Mouse (Mus musculus): Measurements from ENCODE around the gene Calca.
"Not testable (repeated sequence)": the region's sequence is repeated elsewhere in the genome, so short reads cannot be mapped to it uniquely, and the experiment has no call there.

The Calca gene

DNA sequence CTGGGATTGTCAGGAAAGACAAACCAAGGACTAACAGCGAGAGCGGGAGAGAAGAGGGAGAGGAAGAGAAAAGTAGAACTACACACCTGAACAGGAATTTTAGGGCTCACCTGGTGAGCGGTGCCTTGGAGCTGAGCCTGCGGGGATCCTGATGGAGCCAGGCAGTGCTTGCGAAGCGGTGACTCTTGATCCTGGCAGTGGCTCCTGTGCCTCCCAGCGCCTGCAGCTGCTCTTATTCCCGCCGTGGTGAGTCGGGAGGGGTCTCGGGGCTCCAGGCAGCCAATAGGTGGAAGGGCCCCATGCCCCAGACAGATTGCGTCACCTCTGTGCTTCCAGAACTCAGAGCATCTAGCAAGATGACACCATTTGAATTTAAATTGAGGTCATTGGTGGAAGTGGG is at the start of gene Calca:
Gene Calca, minus strand, starts transcription at position 256 of the 400 bp plus-strand sequence.
- DNase-seq: peak; percentile 1

DNA sequence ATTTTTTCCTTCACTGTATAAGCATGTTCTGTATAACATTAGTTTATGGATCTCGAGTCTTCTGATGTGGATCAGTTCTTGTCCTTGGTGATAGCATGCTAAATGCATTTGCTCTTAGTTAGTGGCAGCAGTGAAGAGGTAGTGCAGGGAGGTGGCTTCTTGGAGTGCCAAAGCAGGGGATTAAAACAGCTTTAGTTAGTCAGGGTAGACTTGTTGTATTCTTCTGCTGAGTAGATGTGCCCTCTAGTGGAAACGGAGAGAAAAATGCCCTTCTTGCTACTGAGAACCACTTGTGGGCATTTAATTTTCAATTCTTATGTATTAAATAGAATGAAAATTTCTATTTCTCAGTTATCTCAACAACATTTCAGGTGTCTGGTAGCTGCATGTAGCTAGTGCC is 36.5 kb upstream of the Calca start:
- peak; percentile 13 for DNase-seq

DNA sequence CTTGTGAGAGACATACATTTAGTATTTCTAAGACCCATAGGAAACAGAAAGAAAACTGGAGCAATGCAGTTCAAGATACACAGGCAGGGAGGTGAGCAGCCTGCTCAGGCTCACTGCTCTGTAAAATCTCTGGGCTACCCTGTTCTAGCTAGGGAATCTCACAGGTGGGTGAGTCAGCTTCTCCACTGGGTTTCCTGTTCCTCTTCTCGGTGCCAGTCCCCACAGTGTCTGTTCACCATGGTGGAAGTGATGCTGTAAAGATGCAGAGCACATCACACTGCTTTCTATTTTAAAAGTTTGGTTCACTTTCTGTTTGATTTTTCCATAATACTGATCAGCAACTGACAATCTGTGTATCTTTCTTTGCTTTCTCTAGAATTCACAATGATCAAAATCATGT is 35.2 kb upstream of the Calca start:
- no peak for DNase-seq

DNA sequence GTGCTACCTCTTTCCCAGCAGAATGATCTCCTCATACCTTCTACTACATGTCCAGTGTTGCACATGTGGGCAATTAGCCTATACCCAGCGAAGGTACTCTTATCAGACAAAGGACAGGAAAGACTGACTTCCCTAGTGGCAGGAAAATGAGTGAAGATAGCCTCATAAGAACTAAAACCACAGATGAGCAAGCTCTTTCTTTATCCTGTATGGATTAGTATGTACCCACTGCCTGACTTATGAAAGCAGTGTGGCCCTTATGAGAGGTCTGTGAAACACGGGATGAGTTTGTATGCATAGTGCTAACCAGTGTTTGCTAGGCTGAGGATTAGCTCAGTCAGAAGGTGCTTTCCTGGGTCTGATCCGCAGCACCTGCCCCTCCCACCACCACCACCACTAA is 13.6 kb upstream of the Calca start:
- no peak for DNase-seq

DNA sequence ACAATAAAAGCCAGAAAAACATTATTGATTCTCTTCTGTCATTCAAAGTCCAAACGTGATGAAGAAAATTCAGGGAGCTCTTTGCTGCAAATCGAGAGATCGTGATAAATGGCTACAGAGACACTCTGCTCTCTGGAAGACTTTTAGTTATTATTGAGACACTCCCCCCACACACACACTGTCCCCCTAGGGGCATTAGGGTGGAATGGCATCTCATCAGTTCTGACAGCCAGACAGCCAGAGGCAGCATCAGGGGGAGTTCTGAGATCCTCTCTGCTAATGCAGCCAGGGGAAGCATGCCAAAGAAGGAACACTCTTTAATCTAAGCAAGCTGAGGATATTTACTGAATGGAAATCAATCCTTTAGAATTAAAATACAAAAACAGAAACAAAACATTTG is 12.6 kb upstream of the Calca start:
- DNase-seq: no peak

DNA sequence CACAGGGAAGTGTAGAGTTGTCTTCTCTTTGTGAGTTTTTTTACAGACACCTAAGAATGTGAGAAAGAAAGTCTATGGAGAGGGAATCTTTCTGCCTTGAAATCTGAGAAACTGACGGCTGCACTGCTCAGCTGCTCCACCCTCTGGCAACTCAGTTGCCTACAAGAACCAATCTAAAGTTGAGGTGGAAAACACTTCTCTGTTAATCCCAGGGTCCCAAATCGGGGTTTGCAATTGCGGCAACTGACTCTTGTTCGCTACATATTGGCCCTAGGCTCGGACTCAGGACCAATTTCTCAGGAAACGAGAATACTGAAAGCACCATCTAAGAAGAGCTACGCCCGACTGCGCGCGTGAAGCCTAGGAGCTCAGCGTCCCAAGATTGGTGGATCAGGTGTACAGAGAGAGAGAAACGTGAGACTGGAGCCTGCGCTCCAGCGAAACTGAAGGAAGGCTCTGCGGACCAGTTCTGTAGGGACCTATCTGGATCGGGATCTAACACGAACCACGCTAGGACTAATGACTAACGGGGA is 522 bp downstream of the Calca start:
- DNase-seq: peak; percentile 30

DNA sequence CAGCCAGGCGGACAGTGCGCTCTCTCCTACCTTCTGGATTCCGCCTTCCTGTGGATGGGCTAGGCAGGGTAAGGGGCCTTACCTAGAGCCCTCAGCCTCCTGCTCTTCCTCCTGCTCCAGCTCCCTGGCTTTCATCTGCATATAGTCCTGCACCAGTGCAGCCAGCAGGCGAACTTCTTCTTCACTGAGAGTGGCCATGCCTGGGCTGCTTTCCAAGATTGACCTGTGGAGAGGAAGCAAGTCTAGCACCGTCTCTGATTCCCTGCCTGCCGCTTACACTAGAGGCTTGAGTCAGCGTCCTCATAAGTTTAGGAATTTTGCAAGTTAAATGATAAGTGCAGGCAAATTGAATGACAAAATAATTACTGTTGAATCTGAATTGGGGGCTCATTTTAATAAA is 1.8 kb downstream of the Calca start:
- no peak for DNase-seq

DNA sequence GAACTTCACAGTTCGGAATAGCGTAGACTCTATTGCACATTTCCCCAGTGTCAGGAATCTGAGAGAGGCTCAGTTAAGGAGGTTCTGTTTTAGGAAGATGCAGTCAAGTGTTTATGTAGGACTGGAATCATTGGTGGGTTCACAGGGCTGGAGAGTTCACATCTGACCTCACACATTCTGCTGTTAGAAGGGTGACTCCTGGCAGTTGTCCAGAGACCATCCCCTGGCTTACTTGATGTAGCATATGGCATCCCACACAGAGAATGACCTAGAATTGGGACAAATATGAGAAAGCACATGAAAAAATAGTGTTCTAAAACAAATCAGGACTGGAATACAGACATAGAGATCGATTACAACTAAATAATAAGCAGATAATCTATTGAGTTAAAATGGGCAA is 10.2 kb downstream of the Calca start:
- DNase-seq: no peak

DNA sequence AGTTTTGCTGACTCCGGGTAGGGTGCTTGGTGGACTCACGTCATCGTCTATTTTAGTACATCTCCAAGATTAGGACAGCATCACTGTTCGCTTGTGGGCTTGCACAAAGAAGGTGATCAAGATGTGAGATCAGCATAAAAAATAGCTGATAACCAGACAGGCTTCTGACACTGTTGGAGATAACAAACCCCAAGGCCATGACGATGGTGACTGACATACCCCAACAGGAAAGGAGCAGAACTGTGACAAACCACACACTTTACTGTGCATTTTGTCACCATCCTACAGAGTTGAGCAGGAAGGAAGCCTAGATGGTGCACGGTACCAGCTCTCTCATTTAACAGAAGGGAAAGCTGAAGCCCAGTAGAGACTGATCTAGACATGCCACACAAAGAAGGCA is 19.4 kb downstream of the Calca start:
- no peak for DNase-seq

DNA sequence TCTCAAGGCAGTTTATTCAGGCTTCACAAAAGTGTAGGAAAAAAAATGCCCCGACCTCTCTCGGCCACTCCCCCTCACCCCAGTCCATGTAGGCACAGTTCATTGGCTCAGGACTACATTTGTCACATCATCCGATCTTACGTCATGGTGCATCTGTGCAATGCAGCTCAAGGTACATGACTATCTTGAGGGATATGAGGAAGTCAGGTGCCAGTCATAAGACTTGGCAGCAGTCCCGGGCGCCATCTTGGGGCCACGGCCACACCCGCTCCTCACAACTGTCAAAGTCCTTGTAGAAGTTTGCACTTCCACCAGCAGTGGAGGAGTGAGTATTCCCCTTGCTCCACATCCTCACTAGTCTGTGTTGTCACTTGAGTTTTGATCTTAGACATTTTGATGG is 41.8 kb downstream of the Calca start:
- not testable (repeated sequence) for DNase-seq

DNA sequence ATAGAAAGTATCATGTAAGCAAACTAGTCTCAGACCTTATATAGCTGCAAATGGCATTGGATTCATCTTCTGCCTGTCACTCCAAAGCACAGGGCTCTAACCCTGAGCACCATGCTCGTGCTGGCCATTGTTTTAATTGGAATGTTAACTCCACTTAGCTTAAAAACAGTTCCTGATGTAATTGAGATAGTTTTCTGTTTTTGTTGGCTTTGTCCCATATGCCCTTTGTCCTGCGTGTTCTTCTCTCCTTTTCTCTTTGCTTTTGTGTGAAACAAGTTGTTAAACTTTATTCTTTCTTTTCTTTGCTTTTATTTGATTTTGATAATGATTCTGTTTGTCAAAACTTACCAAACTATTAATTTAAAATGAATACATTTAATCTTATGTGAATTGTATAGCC is 53.7 kb downstream of the Calca start:
- no peak for DNase-seq

Data from right cerebral cortex, adult 18-20 months (tissue).